8 mouse cellular contexts compared by ENCODE assay signal in the genomic region with DNA sequence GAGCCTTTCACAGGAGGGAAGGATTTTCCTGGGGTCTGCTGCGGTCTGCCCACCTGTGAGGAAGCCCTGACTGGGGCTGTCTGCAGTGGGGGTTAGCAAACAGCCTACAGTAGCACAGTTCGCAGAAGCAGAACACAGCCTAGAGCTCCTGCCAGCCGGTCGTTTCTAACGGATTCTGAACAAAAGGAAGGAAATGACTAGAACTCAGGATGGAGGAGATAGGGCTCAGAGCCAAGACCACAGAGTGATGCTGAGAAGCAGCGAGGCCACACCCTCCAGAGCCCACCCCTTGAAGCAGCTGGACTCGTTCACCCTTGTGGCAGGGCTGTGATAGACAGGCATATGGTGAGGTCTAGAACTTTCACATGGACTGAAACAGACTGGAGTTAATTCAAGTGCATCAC. TPM values are rescaled to one million over a fixed set of nuclear protein-coding genes. Genes with fewer than 3 reads are reported as not detected.
DNase-seq lines count a peak whose midpoint lies in the region; ATAC-seq lines count a peak whose summit lies in the region.

No protein-coding gene starts in this region.

- H3K4me2 ChIP-seq in forebrain, embryonic 15.5 days (replicated peaks), result no peak overlapping the region
- H3K4me2 ChIP-seq in liver, embryonic 12.5 days, result no peak overlapping the region

- peak overlapping the region; percentile 72 for H3K27ac ChIP-seq in forebrain, embryonic 15.5 days (replicated peaks)
- H3K27ac ChIP-seq in liver, embryonic 12.5 days, result no peak overlapping the region

- H3K36me3 ChIP-seq in forebrain, embryonic 15.5 days, result no peaks in the 10 kb centered on the region
- H3K36me3 ChIP-seq in liver, embryonic 12.5 days, result no peaks in the 10 kb centered on the region

- WGBS in forebrain, embryonic 15.5 days, result 23% methylated on average over 7 of the region's 7 CpGs
- WGBS in liver, embryonic 12.5 days (ENCODE audit: insufficient replicate concordance), result 14% methylated on average over 7 of the region's 7 CpGs

- H3K9me3 ChIP-seq in forebrain, embryonic 15.5 days, result no peaks in the 10 kb centered on the region
- H3K9me3 ChIP-seq in liver, embryonic 12.5 days (replicated peaks), result peaks cover 18% of the 10 kb centered on the region; the same call in 1 of the 2 replicates

- H3K4me1 ChIP-seq in forebrain, embryonic 15.5 days, result peaks cover 7% of the 10 kb centered on the region; the same call in 1 of the 2 replicates
- H3K4me1 ChIP-seq in liver, embryonic 12.5 days, result peaks cover 19% of the 10 kb centered on the region

- peak; percentile 86 for ATAC-seq in forebrain, embryonic 15.5 days (replicated peaks)
- ATAC-seq in liver, embryonic 12.5 days, result peak; percentile 77

- no peaks in the 10 kb centered on the region for H3K27me3 ChIP-seq in forebrain, embryonic 15.5 days
- H3K27me3 ChIP-seq in liver, embryonic 12.5 days (replicated peaks), result no peaks in the 10 kb centered on the region

- DNase-seq in heart, adult 11 months, result peak; percentile 91
- no peak for DNase-seq in heart, adult 8-10 months (ENCODE audit: low spot score)
- DNase-seq in CD4-positive, CD25-positive, alpha-beta regulatory T cell, adult 2 months (ENCODE audit: low read depth, low spot score), result peak; percentile 87
- peak; percentile 68 to 83 for DNase-seq in thymus, adult 18-20 months
- no peak for DNase-seq in urinary bladder, postnatal 10 days (ENCODE audit: low spot score)
- no peak for DNase-seq in frontal cortex, postnatal 10 days (ENCODE audit: low spot score in 2 of 2)

- no peak overlapping the region for H3K4me3 ChIP-seq in forebrain, embryonic 15.5 days
- no peak overlapping the region for H3K4me3 ChIP-seq in liver, embryonic 12.5 days

- no peak overlapping the region for H3K9ac ChIP-seq in forebrain, embryonic 15.5 days (replicated peaks)
- no peak overlapping the region for H3K9ac ChIP-seq in liver, embryonic 12.5 days

RNA-seq across cellular contexts. Expression of a gene that starts 33.9 kb away (rescaled TPM):
- under 1 TPM in 1 of 4 experiments, not detected in 3; 0.55 TPM for total RNA-seq in heart, adult 8-10 months (2022)
- polyA plus RNA-seq in forebrain, embryonic 15.5 days (2015; fragmentation: Nextera tagmentation; extraction: Ambion mirVana), result not detected in 2 replicates
- not detected in 2 replicates for polyA plus RNA-seq in liver, embryonic 12.5 days (2016; fragmentation: Nextera tagmentation; extraction: Ambion mirVana)

RNA-seq across cellular contexts. Expression of a gene that starts 39.9 kb away (rescaled TPM):
- total RNA-seq in heart, adult 8-10 months (2022), result under 1 TPM; 0.28 to 0.47 (median 0.36) TPM
- polyA plus RNA-seq in forebrain, embryonic 15.5 days (2015; fragmentation: Nextera tagmentation; extraction: Ambion mirVana), result 0.36 and 0.38 TPM in 2 replicates
- 2.1 and 2.5 TPM in 2 replicates for polyA plus RNA-seq in liver, embryonic 12.5 days (2016; fragmentation: Nextera tagmentation; extraction: Ambion mirVana)

Comparison
In these comparisons a context has a peak if more than half of its experiments do, and no peak if none do; other contexts are left out.
1. DNase-seq: peak in heart, adult 11 months (single experiment), CD4-positive, CD25-positive, alpha-beta regulatory T cell, adult 2 months (single experiment) and thymus, adult 18-20 months (2 of 2); none in heart, adult 8-10 months (single experiment), urinary bladder, postnatal 10 days (single experiment) and frontal cortex, postnatal 10 days (0 of 2).